Mouse (Mus musculus): ENCODE results near the gene Sclt1. TPM values are rescaled to one million over a fixed set of nuclear protein-coding genes. Genes with fewer than 3 reads are reported as not detected.

The Sclt1 gene
- polyA plus RNA-seq, 1 experiment from 2014 or later: 22.4 TPM

GRCm38 (mm10) chr3:41580401-41581323 lies 161.7 kb downstream of the Sclt1 start:
- Histone ChIP-seq H3K4me1 (peaks cover 48% of the 10 kb centered on the region), H3K4me3 (0 out of 2 replicates have a peak overlapping the region, but pooled peaks have one; percentile 2), H3K27ac (replicated peaks) (peak overlapping the region; percentile 34; the same call in 1 of the 2 replicates), H3K27me3 (ENCODE audit: low read depth, poor library complexity, severe bottlenecking) (no peaks in the 10 kb centered on the region), H3K9me3 (replicated peaks) (no peaks in the 10 kb centered on the region), H3K36me3 (peaks cover 14% of the 10 kb centered on the region)
- 37% methylated on average over 14 of the region's 14 CpGs for WGBS
- DNase-seq (ENCODE audit: low spot score): no peak

GRCm38 (mm10) chr3:41579873-41580272 lies 162.4 kb downstream of the Sclt1 start:
- H3K9me3 ChIP-seq (replicated peaks): no peaks in the 10 kb centered on the region
- H3K4me1 ChIP-seq: peaks cover 55% of the 10 kb centered on the region
- H3K36me3 ChIP-seq: peaks cover 12% of the 10 kb centered on the region
- no peak overlapping the region for H3K4me3 ChIP-seq
- DNase-seq (ENCODE audit: low spot score): no peak
- no peaks in the 10 kb centered on the region for H3K27me3 ChIP-seq (ENCODE audit: low read depth, poor library complexity, severe bottlenecking)
- no peak overlapping the region for H3K27ac ChIP-seq (replicated peaks)
- WGBS: 31% methylated on average over 4 of the region's 4 CpGs

- 66% methylated on average over 2 of the region's 2 CpGs for WGBS
- DNase-seq (ENCODE audit: low spot score): no peak
Measured at GRCm38 (mm10) chr3:41577240-41577639, 165.1 kb downstream of the Sclt1 start.

More at GRCm38 (mm10) chr3:41577240-41577639, 165.1 kb downstream of the Sclt1 start:
- Histone ChIP-seq H3K36me3 (peaks cover 4% of the 10 kb centered on the region; the same call in 1 of the 2 replicates), H3K9me3 (replicated peaks) (no peaks in the 10 kb centered on the region), H3K4me1 (peaks cover 64% of the 10 kb centered on the region), H3K27ac (replicated peaks) (no peak overlapping the region), H3K4me3 (no peak overlapping the region), H3K27me3 (ENCODE audit: low read depth, poor library complexity, severe bottlenecking) (no peaks in the 10 kb centered on the region)

Other genes starting within 250 kb of the Sclt1 start
- 17.7 and 17.9 TPM in 2 replicates for gene Jade1, start 186.8 kb downstream of the Sclt1 start, polyA plus RNA-seq (2016; fragmentation: Nextera tagmentation; extraction: Ambion mirVana)
- gene D3Ertd751e, start 97 bp upstream of the Sclt1 start, polyA plus RNA-seq (2016; fragmentation: Nextera tagmentation; extraction: Ambion mirVana): 20.0 and 20.6 TPM in 2 replicates